Mouse (Mus musculus) frontal cortex, adult (tissue): ENCODE results near the gene Ina.

Experiments
- ATAC-seq: cut with Nextera tagmentation; 2 replicates; pipeline ENCODE4 v1.9.2; 2017; ENCODE audit warnings: mild to moderate bottlenecking, moderate library complexity, mixed read lengths; ENCODE audit not compliant: low TSS enrichment

Gene Ina

GRCm38 (mm10) chr19:47053471-47053870 is 39.0 kb downstream of the Ina start:
- no peak for ATAC-seq

- ATAC-seq: no peak
These were observed 43.2 kb downstream of the Ina start for GRCm38 (mm10) chr19:47057684-47058083.

- ATAC-seq: no peak
These were observed 51.4 kb downstream of the Ina start for GRCm38 (mm10) chr19:47065860-47066259.

GRCm38 (mm10) chr19:47067096-47067882 is 52.8 kb downstream of the Ina start, which contains the start of gene Taf5:
Gene Taf5, plus strand, starts transcription at chr19:47067746.
- peak; percentile 73 for ATAC-seq

GRCm38 (mm10) chr19:47067924-47068611 is 53.6 kb downstream of the Ina start:
- peak; percentile 97 for ATAC-seq
